ENCODE assay signal across 11 mouse cellular contexts in genomic region chr12:53496386-53496785, GRCm38 (mm10).
"Had no signal": no experiment of that assay in that cellular context is flagged by ENCODE, and none has a peak within 500 bp of the region (broad histone marks: within the 10 kb centered on the region; RNA-seq: fewer than 3 reads in every experiment).

No protein-coding gene starts in this region.

- H3K9ac ChIP-seq: liver, embryonic 13.5 days; liver, postnatal 0 days; neural tube, embryonic 15.5 days had no signal

- H3K36me3 ChIP-seq: liver, embryonic 13.5 days; neural tube, embryonic 15.5 days had no signal

- DNase-seq: kidney, postnatal 36 days; left cerebral cortex, postnatal 4 days; liver; liver, embryonic 13.5 days; liver, postnatal 0 days; midbrain, embryonic 14.5 days; thymus, postnatal 4 days had no signal

- H3K4me1 ChIP-seq: liver, embryonic 13.5 days had no signal

- H3K27me3 ChIP-seq: liver, embryonic 13.5 days; neural tube, embryonic 15.5 days had no signal

- H3K9me3 ChIP-seq: liver, embryonic 13.5 days; midbrain, embryonic 10.5 days; neural tube, embryonic 15.5 days had no signal

- ATAC-seq: liver, postnatal 0 days had no signal

- H3K4me3 ChIP-seq: liver, embryonic 13.5 days; midbrain, embryonic 10.5 days; myocyte; neural tube, embryonic 15.5 days had no signal

- H3K4me2 ChIP-seq: liver, embryonic 13.5 days; neural tube, embryonic 15.5 days had no signal

- H3K27ac ChIP-seq: liver, embryonic 13.5 days; midbrain, embryonic 10.5 days; neural tube, embryonic 15.5 days; stomach, postnatal 0 days had no signal
